Mouse (Mus musculus): ENCODE data around the gene Grap. TPM values are rescaled to one million over a fixed set of nuclear protein-coding genes. Genes with fewer than 3 reads are reported as not detected.

Grap gene
- polyA plus RNA-seq, 1 experiment from 2014 or later = 13.9 TPM

DNA sequence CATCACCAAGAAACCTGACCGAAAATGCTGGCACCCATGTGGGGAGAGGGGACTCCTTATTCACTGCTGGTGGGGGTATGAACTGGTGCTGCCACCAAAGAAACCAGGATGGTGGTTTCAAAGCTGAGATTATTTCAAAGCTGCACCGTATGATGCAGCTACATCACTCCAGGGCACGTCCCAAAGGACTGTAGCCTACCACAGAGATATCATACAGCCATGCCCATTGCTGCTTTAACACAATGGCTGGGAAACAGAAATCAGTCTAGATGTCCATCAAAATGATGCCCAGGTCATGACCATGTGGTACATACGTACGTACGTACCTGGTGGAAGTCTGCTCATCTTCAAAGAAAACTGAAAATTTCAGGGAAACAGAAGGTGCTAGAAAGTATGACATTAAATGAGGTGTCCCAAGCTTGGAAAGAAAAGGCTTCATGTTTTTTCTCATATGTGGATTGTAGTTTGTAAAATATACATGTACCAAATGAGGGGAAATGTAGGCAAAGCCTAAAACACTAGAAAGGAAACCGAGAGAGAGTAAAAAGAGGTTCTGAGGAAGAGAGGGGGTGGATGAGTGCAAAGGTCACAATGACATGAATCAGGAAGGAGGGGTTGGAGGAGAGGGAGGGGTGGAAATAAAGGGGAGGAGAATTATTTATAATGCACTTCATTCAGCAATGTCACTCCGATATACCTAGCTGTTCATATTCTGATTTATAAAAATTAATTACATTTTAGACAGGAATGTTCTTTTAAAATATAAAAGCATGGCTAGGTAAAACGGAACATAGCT is 2.4 kb upstream of the Grap start:
- Histone ChIP-seq H3K9ac (ENCODE audit: low read length) (no peak overlapping the region), H3K27ac (ENCODE audit: low read length) (no peak overlapping the region), H3K9me3 (replicated peaks; ENCODE audit: control insufficient read depth, low read length) (no peaks in the 10 kb centered on the region), H3K4me2 (ENCODE audit: low read depth, low read length) (no peak overlapping the region), H3K36me3 (ENCODE audit: control insufficient read depth, insufficient read depth) (no peaks in the 10 kb centered on the region), H3K4me3 (ENCODE audit: low read length) (no peak overlapping the region), H3K4me1 (ENCODE audit: control insufficient read depth, insufficient read depth, low read length) (no peaks in the 10 kb centered on the region; the same call in 1 of the 2 replicates), H3K27me3 (ENCODE audit: control insufficient read depth, insufficient read depth, low read length) (no peaks in the 10 kb centered on the region)
- 79% methylated on average over 9 of the region's 9 CpGs for WGBS
- no peak for ATAC-seq (replicated peaks; ENCODE audit: extremely low read depth, insufficient read depth, low FRiP score)

- no peaks in the 10 kb centered on the region for H3K27me3 ChIP-seq (ENCODE audit: control insufficient read depth, insufficient read depth, low read length)
- no peak overlapping the region for H3K27ac ChIP-seq (ENCODE audit: low read length)
- no peaks in the 10 kb centered on the region for H3K9me3 ChIP-seq (replicated peaks; ENCODE audit: control insufficient read depth, low read length)
- 84% methylated on average over 5 of the region's 5 CpGs for whole genome bisulfite sequencing
- H3K9ac ChIP-seq (ENCODE audit: low read length) = no peak overlapping the region
- H3K4me3 ChIP-seq (ENCODE audit: low read length) = no peak overlapping the region
- H3K4me2 ChIP-seq (ENCODE audit: low read depth, low read length) = no peak overlapping the region
- H3K36me3 ChIP-seq (ENCODE audit: control insufficient read depth, insufficient read depth) = no peaks in the 10 kb centered on the region
- ATAC-seq (replicated peaks; ENCODE audit: extremely low read depth, insufficient read depth, low FRiP score) = no peak
- H3K4me1 ChIP-seq (ENCODE audit: control insufficient read depth, insufficient read depth, low read length) = no peaks in the 10 kb centered on the region; the same call in 1 of the 2 replicates
These were observed 849 bp upstream of the Grap start for GRCm38 (mm10) chr11:61652216-61652615.

- H3K9ac ChIP-seq (ENCODE audit: low read length) = peak overlapping the region; percentile 42; the same call in 1 of the 2 replicates
- no peak for ATAC-seq (replicated peaks; ENCODE audit: extremely low read depth, insufficient read depth, low FRiP score)
- WGBS = 57% methylated on average over 2 of the region's 2 CpGs
- no peaks in the 10 kb centered on the region for H3K36me3 ChIP-seq (ENCODE audit: control insufficient read depth, insufficient read depth)
- H3K9me3 ChIP-seq (replicated peaks; ENCODE audit: control insufficient read depth, low read length) = no peaks in the 10 kb centered on the region
- peak overlapping the region; percentile 45 for H3K4me3 ChIP-seq (ENCODE audit: low read length)
- H3K4me1 ChIP-seq (ENCODE audit: control insufficient read depth, insufficient read depth, low read length) = no peaks in the 10 kb centered on the region
- H3K27ac ChIP-seq (ENCODE audit: low read length) = no peak overlapping the region
- peak overlapping the region; percentile 45 for H3K4me2 ChIP-seq (ENCODE audit: low read depth, low read length)
- no peaks in the 10 kb centered on the region for H3K27me3 ChIP-seq (ENCODE audit: control insufficient read depth, insufficient read depth, low read length)
These were observed 503 bp downstream of the Grap start for GRCm38 (mm10) chr11:61653568-61653967.

DNA sequence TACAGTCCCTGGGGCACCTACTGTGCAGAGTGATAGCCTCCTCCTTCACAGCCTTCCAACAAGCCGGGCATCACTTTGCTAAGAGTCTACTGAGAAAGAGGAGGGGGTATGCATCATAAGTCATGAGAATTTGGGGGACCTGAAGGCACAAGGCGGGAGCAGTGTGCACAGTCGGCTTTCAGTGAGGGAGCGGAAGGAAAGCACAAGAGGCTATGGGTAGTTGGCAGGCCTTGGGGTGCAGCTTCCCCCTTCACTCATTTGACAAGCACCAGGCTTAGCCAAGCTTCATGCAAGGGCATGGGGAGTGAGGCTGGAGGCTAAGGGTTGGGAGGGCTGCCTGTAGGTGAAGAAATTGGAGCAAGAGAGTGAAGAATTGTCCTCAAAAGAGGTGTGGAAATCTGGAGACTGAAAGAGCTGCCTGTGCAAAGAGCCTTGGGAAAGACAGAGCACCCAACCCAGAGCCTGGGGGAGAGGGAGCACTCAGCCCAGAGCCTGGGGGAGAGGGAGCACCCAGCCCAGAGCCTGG is 1.8 kb downstream of the Grap start:
- no peaks in the 10 kb centered on the region for H3K9me3 ChIP-seq (replicated peaks; ENCODE audit: control insufficient read depth, low read length)
- no peak overlapping the region for H3K4me3 ChIP-seq (ENCODE audit: low read length)
- H3K36me3 ChIP-seq (ENCODE audit: control insufficient read depth, insufficient read depth) = no peaks in the 10 kb centered on the region
- peaks cover 3% of the 10 kb centered on the region for H3K4me1 ChIP-seq (ENCODE audit: control insufficient read depth, insufficient read depth, low read length)
- no peak for ATAC-seq (replicated peaks; ENCODE audit: extremely low read depth, insufficient read depth, low FRiP score)
- H3K9ac ChIP-seq (ENCODE audit: low read length) = no peak overlapping the region
- no peak overlapping the region for H3K27ac ChIP-seq (ENCODE audit: low read length)
- H3K27me3 ChIP-seq (ENCODE audit: control insufficient read depth, insufficient read depth, low read length) = no peaks in the 10 kb centered on the region
- H3K4me2 ChIP-seq (ENCODE audit: low read depth, low read length) = peak overlapping the region; percentile 45
- WGBS = 87% methylated on average over 4 of the region's 4 CpGs

DNA sequence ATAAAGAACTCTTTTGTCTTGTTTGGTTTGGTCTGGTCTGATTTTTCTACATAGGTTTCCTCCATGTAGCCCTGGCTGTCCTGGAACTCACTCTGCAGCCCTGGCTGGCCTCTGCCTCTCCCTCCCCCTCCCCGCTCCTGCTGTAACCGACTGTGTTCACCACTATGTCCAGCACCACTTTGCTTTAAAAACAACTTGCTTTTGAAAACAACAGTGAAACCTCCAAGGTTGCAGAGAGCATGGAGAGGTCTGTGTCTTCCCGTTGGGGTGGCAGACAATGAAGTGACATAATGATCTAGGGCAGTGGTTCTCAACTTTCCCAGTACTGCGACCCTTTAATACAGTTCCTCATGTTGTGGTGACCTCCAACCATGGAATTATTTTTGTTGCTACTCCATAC is 2.6 kb downstream of the Grap start:
- peaks cover 3% of the 10 kb centered on the region for H3K4me1 ChIP-seq (ENCODE audit: control insufficient read depth, insufficient read depth, low read length)
- WGBS = 68% methylated on average over 4 of the region's 4 CpGs
- no peaks in the 10 kb centered on the region for H3K27me3 ChIP-seq (ENCODE audit: control insufficient read depth, insufficient read depth, low read length)
- no peak overlapping the region for H3K4me3 ChIP-seq (ENCODE audit: low read length)
- H3K9ac ChIP-seq (ENCODE audit: low read length) = no peak overlapping the region
- no peaks in the 10 kb centered on the region for H3K36me3 ChIP-seq (ENCODE audit: control insufficient read depth, insufficient read depth)
- no peak overlapping the region for H3K4me2 ChIP-seq (ENCODE audit: low read depth, low read length)
- H3K9me3 ChIP-seq (replicated peaks; ENCODE audit: control insufficient read depth, low read length) = no peaks in the 10 kb centered on the region
- H3K27ac ChIP-seq (ENCODE audit: low read length) = no peak overlapping the region
- no peak for ATAC-seq (replicated peaks; ENCODE audit: extremely low read depth, insufficient read depth, low FRiP score)

DNA sequence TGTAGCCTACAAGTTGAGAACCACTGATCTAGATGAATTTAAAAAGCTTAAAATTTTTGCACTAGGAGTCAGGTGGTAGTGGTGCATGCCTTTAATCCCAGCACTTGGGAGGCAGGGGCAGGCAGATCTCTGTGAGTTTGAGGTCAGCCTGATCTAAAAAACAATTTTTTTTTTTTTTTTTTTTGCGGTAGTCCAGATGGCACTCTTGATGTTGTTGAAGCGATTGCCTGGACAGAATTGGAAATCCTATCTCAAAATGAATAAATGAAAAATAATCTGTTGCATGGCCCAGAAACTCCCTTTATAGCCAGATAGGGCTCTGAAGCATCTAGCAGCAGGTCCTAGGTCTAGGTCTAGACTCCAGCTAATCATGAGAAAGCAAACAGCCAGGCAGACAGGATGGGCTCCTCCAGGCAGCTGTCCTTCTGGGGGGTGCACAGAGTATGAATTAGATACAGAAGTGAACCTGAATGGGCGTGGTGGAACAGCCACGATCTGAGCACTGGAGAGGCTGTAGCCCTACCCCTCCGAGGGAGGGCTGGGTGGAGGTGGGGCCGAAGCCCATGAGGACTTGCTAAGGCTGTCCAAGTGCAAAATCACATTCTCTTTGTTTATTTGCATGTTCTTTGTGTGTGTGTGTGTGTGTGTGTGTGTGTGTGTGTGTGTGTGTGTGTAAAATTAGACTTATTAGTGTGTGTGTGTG is 3.2 kb downstream of the Grap start:
- H3K27me3 ChIP-seq (ENCODE audit: control insufficient read depth, insufficient read depth, low read length) = no peaks in the 10 kb centered on the region
- H3K4me1 ChIP-seq (ENCODE audit: control insufficient read depth, insufficient read depth, low read length) = peaks cover 3% of the 10 kb centered on the region
- WGBS = 74% methylated on average over 6 of the region's 6 CpGs
- no peak for ATAC-seq (replicated peaks; ENCODE audit: extremely low read depth, insufficient read depth, low FRiP score)
- no peak overlapping the region for H3K27ac ChIP-seq (ENCODE audit: low read length)
- no peak overlapping the region for H3K4me2 ChIP-seq (ENCODE audit: low read depth, low read length)
- no peaks in the 10 kb centered on the region for H3K9me3 ChIP-seq (replicated peaks; ENCODE audit: control insufficient read depth, low read length)
- no peak overlapping the region for H3K9ac ChIP-seq (ENCODE audit: low read length)
- H3K36me3 ChIP-seq (ENCODE audit: control insufficient read depth, insufficient read depth) = no peaks in the 10 kb centered on the region
- H3K4me3 ChIP-seq (ENCODE audit: low read length) = no peak overlapping the region

DNA sequence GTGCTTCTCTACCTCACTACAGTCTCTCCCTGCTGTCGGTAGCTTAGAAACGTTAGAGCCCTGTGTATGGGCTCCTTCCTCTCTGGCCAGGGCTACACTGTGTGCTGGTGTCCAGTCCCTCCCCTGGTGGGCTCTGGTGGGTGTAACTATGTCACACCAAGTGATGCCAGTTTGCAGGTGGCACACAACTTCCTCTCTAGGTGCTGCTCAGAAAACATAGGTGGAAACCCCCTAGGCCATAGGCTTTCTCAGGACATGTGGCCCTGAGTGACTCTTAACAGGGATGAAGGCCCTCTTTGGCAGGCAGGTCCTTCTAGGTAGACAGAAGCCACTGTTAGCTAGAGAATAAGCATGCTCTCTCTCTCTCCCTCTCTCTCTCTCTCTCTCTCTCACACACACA is 4.4 kb downstream of the Grap start:
- WGBS = 59% methylated on average over 2 of the region's 2 CpGs
- no peak overlapping the region for H3K4me2 ChIP-seq (ENCODE audit: low read depth, low read length)

GRCm38 (mm10) chr11:61658360-61658922 is 5.4 kb downstream of the Grap start:
- no peak overlapping the region for H3K27ac ChIP-seq (ENCODE audit: low read length)
- H3K27me3 ChIP-seq (ENCODE audit: control insufficient read depth, insufficient read depth, low read length) = no peaks in the 10 kb centered on the region
- H3K4me2 ChIP-seq (ENCODE audit: low read depth, low read length) = no peak overlapping the region
- H3K4me1 ChIP-seq (ENCODE audit: control insufficient read depth, insufficient read depth, low read length) = peaks cover 3% of the 10 kb centered on the region
- H3K4me3 ChIP-seq (ENCODE audit: low read length) = no peak overlapping the region
- ATAC-seq (replicated peaks; ENCODE audit: extremely low read depth, insufficient read depth, low FRiP score) = no peak
- H3K9ac ChIP-seq (ENCODE audit: low read length) = no peak overlapping the region
- WGBS = 85% methylated on average over 3 of the region's 3 CpGs
- H3K36me3 ChIP-seq (ENCODE audit: control insufficient read depth, insufficient read depth) = no peaks in the 10 kb centered on the region
- H3K9me3 ChIP-seq (replicated peaks; ENCODE audit: control insufficient read depth, low read length) = no peaks in the 10 kb centered on the region

More for the DNA sequence above, 4.4 kb downstream of the Grap start:
- Histone ChIP-seq H3K9me3 (replicated peaks; ENCODE audit: control insufficient read depth, low read length) (no peaks in the 10 kb centered on the region), H3K27me3 (ENCODE audit: control insufficient read depth, insufficient read depth, low read length) (no peaks in the 10 kb centered on the region), H3K4me3 (ENCODE audit: low read length) (no peak overlapping the region), H3K9ac (ENCODE audit: low read length) (no peak overlapping the region), H3K27ac (ENCODE audit: low read length) (no peak overlapping the region), H3K36me3 (ENCODE audit: control insufficient read depth, insufficient read depth) (no peaks in the 10 kb centered on the region), H3K4me1 (ENCODE audit: control insufficient read depth, insufficient read depth, low read length) (peaks cover 3% of the 10 kb centered on the region)
- ATAC-seq (replicated peaks; ENCODE audit: extremely low read depth, insufficient read depth, low FRiP score) = no peak
